Mouse (Mus musculus) cortical plate, adult 2 months (tissue): Measurements from ENCODE around the gene Cacnb4. TPM values are rescaled to one million over a fixed set of nuclear protein-coding genes. Genes with fewer than 3 reads are reported as not detected.

Experiments used
- H3K27ac ChIP-seq: fragments of 200-500 bp; 2 replicates; pipeline ENCODE4 v1.5.1; 2012; ENCODE audit warnings: low read length, control low read depth, inconsistent platforms; ENCODE audit not compliant: insufficient read depth
- H3K4me1 ChIP-seq: fragments of 200-500 bp; 2 replicates; pipeline ENCODE4 v1.6.1; 2011; ENCODE audit warnings: low read length; ENCODE audit not compliant: control insufficient read depth, insufficient read depth
- H3K4me3 ChIP-seq: fragments of 200-500 bp; 2 replicates; pipeline ENCODE4 v1.5.1; 2011; ENCODE audit warnings: mild to moderate bottlenecking, low read length, control low read depth; ENCODE audit not compliant: insufficient read depth
- CTCF ChIP-seq: fragments of 200-500 bp; IDR thresholded peaks from 2 replicates; pipeline ENCODE4 v1.5.1; 2011; ENCODE audit warnings: mild to moderate bottlenecking, control low read depth, low read length; ENCODE audit not compliant: insufficient read depth; ENCODE audit errors: extremely low read depth
- POLR2A ChIP-seq: fragments of 200-500 bp; IDR thresholded peaks from 2 replicates; pipeline ENCODE4 v1.6.1; 2011; ENCODE audit warnings: mild to moderate bottlenecking, low read length, control low read depth; ENCODE audit not compliant: insufficient read depth; ENCODE audit errors: extremely low read depth
- polyA plus RNA-seq: library from polyadenylated mRNA; depleted of rRNA; stranded (reverse); fragments of >200 nt; gene quantifications from 2 replicates; pipeline ENCODE4 v1.2.3, GENCODE M21; 2012

The Cacnb4 gene
- polyA plus RNA-seq, 1 experiment = 70.3 TPM

- Histone ChIP-seq H3K27ac (no peak overlapping the region), H3K4me3 (no peak overlapping the region), H3K4me1 (peaks cover 3% of the 10 kb centered on the region; the same call in 1 of the 2 replicates)
- TF ChIP-seq CTCF (no peak), POLR2A (no peak)
These were observed 86.2 kb downstream of the Cacnb4 start for GRCm38 (mm10) chr2:52590340-52590969.

GRCm38 (mm10) chr2:52589514-52589913 lies 87.1 kb downstream of the Cacnb4 start:
- TF ChIP-seq POLR2A (no peak), CTCF (peak; percentile 26; the same call in 1 of the 2 replicates)
- Histone ChIP-seq H3K4me3 (no peak overlapping the region), H3K4me1 (peaks cover 3% of the 10 kb centered on the region; the same call in 1 of the 2 replicates), H3K27ac (no peak overlapping the region)

DNA sequence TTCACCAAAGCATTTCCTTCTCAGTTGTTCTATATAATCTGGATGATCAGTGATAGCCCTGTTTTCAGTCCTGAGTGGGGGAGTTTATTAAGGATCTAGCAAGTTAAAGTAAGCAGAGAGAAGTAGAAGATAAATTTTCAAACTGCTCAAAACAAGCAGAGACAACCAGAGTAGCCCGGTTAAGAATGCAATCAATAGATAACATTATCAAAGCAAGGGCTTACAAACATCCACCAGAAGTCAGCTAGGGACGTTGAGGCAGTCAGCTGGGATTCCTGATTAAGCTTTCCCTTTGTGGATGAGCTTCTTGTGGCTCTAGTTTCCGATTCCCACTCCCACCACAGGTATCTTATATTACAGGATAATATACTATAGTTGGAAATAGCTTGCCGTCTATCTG lies 91.2 kb downstream of the Cacnb4 start:
- Histone ChIP-seq H3K4me1 (no peaks in the 10 kb centered on the region; the same call in 1 of the 2 replicates), H3K4me3 (no peak overlapping the region), H3K27ac (no peak overlapping the region)

DNA sequence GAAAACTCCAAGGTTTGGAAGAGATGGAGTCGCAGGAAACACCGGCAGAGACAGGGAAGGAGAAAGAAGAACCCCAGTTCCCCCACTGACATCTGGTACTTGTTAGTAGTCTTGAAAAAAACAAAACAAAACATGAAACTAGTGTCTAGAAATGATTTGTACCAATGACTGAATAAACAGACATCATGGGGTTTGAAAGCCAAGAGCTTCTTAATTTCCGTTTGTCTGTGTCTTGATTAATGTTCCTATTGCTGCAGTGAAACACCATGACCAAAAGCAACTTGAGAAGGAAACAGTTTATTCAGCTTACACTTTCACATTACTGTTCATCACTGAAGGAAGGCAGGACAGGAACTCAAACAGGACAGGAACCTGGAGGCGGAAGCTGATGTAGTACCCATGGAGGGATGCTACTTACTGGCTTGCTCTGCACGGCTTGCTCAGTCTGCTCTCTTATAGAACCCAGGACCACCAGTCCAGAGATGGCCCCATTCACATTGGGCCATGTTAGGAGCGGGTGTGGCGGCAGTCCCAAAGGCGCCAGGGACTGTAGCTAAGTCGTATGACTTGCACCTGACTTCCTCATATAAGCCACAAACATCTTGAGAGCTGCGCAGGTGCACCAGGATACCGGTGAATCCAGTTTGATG lies 95.4 kb downstream of the Cacnb4 start:
- Histone ChIP-seq H3K27ac (no peak overlapping the region), H3K4me1 (no peaks in the 10 kb centered on the region; the same call in 1 of the 2 replicates), H3K4me3 (no peak overlapping the region)
- TF ChIP-seq CTCF (no peak), POLR2A (no peak)

More for the DNA sequence above, 91.2 kb downstream of the Cacnb4 start:
- no peak for TF ChIP-seq CTCF
- no peak for TF ChIP-seq POLR2A

- Histone ChIP-seq H3K27ac (no peak overlapping the region), H3K4me3 (no peak overlapping the region), H3K4me1 (no peaks in the 10 kb centered on the region; the same call in 1 of the 2 replicates)
- TF ChIP-seq CTCF = no peak
- no peak for TF ChIP-seq POLR2A
These were observed 95.9 kb downstream of the Cacnb4 start for GRCm38 (mm10) chr2:52580697-52581096.

DNA sequence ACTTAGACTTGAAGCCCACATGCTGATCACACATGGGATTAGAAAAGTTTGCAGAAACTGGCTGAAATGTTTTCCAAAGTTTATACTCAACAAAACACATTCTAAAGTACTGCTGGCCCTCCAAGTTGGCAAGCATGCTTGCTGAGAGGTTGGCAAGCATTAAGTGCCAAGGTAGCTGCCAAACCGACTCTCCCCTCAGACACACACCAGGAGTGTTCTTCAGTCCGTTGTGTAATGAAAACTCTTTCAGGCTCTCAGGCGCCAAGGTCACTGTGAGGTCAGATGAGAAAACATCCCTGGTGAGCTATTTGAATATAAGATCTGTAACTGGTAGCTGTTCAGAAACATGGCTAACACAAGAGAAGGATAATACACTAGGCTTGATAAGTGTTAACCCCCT lies 97.8 kb downstream of the Cacnb4 start:
- H3K4me3 ChIP-seq = no peak overlapping the region
- H3K27ac ChIP-seq = no peak overlapping the region
- no peak for TF ChIP-seq POLR2A
- no peak for TF ChIP-seq CTCF
- no peaks in the 10 kb centered on the region; the same call in 1 of the 2 replicates for H3K4me1 ChIP-seq

DNA sequence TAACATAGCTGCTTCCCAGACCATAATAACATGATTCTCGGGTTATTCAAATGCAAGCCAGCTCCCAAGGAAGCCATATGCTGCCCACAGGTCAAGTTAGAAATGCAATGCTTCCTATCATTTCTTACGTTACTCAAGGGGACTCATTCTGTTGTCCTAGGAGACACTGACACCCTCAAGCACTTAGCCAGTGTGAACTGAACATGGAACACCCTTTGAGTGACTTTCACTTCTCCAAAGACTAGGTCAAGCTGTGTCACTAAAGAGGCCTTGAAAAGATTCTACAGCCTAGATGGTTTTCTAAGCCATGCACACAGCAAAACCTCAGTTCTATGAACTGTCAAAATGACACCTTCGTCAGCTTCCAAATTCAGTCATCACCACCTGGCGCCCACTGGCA lies 98.9 kb downstream of the Cacnb4 start:
- H3K27ac ChIP-seq = no peak overlapping the region
- no peaks in the 10 kb centered on the region; the same call in 1 of the 2 replicates for H3K4me1 ChIP-seq
- no peak overlapping the region for H3K4me3 ChIP-seq
- TF ChIP-seq CTCF = no peak
- no peak for TF ChIP-seq POLR2A

DNA sequence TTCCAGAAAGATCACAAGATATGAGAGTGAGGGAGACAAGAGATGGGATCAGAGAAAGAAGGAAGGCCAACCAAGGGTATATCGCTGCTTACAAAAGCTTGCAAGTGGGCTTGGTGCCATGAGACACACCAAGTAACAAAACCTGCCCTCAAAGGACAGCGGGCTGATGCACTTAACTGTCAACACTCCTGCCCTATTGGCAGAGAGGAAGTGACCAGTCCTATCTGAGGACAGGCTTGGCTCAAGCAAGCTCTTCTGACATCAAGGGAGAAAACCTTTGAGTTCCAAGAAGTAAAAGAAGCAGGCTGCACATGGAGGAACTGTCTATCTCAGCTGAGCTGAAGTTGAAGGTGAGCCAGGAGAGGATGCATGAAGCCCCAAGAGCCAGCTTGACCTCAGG lies 100.1 kb downstream of the Cacnb4 start:
- no peak for TF ChIP-seq CTCF
- TF ChIP-seq POLR2A = no peak
- Histone ChIP-seq H3K4me3 (no peak overlapping the region), H3K27ac (no peak overlapping the region), H3K4me1 (no peaks in the 10 kb centered on the region; the same call in 1 of the 2 replicates)

DNA sequence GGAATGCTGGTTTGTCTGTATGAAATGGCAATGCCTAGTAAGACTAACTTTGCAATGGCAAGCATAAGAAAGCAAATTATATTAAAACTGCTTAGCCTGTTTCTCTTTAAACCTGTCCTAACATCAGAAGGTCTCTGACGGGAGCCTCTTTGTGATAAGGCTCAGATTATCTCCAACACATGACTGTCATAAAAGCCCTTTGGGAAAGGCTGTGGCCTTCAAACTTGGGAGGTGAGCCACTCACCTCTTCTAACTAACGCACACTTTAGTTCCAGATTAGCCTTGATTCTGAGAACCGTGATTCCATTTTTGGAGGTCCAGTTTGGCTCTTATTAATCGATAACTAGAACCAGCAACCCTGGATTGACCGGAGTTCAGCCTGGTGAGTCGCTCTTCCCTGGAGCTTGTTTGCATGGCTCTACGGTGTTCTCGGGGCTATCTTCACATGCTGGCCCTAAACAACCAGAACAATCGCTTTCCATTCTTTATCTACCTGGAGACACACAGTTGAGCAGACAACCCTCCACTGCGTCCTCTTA lies 100.9 kb downstream of the Cacnb4 start:
- Histone ChIP-seq H3K4me3 (no peak overlapping the region), H3K27ac (no peak overlapping the region), H3K4me1 (no peaks in the 10 kb centered on the region; the same call in 1 of the 2 replicates)
- no peak for TF ChIP-seq CTCF
- TF ChIP-seq POLR2A = no peak
